Mouse (Mus musculus) intestine, embryonic 14.5 days (tissue): Measurements from ENCODE around the gene Ehbp1l1. TPM values are rescaled to one million over a fixed set of nuclear protein-coding genes. Genes with fewer than 3 reads are reported as not detected.
A peak's percentile ranks its signal among the peaks of the same experiment; 100 is the strongest.

Experiments used
- ATAC-seq: fragments of 200-750 bp; cut with Nextera tagmentation; replicated peaks from 2 replicates; pipeline ENCODE4 v1.8.0; 2017; ENCODE audit warnings: low read depth, moderate number of reproducible peaks, moderate TSS enrichment, moderate library complexity; ENCODE audit not compliant: low FRiP score, low TSS enrichment
- DNase-seq: peaks from one replicate; pipeline ENCODE4 v3.0.0-alpha.2; 2018; ENCODE audit warnings: low spot score
- H3K27ac ChIP-seq: fragments of 300-500 bp; sonication (generic); 2 replicates; pipeline ENCODE4 v1.5.1; 2014; ENCODE audit warnings: low read depth, mild to moderate bottlenecking, control low read depth
- H3K27me3 ChIP-seq: fragments of 300-500 bp; sonication (generic); replicated peaks from 2 replicates; pipeline ENCODE4 v1.6.1; 2014; ENCODE audit warnings: low read length, control low read depth; ENCODE audit not compliant: control insufficient read depth, insufficient read depth
- H3K36me3 ChIP-seq: fragments of 300-500 bp; sonication (generic); 2 replicates; pipeline ENCODE4 v1.6.1; 2014; ENCODE audit warnings: low read length, control low read depth; ENCODE audit not compliant: control insufficient read depth, insufficient read depth
- H3K4me1 ChIP-seq: fragments of 300-500 bp; sonication (generic); replicated peaks from 2 replicates; pipeline ENCODE4 v1.6.1; 2014; ENCODE audit warnings: low read length, control low read depth, mixed read lengths; ENCODE audit not compliant: control insufficient read depth, insufficient read depth
- H3K4me2 ChIP-seq: fragments of 300-500 bp; sonication (generic); 2 replicates; pipeline ENCODE4 v1.6.1; 2014; ENCODE audit warnings: low read length
- H3K4me3 ChIP-seq: fragments of 300-500 bp; sonication (generic); 2 replicates; pipeline ENCODE4 v1.5.1; 2014; ENCODE audit warnings: low read depth, low read length, control low read depth, mixed read lengths
- H3K9ac ChIP-seq: fragments of 300-500 bp; sonication (generic); 2 replicates; pipeline ENCODE4 v1.6.1; 2014; ENCODE audit warnings: mild to moderate bottlenecking, low read length
- H3K9me3 ChIP-seq: fragments of 300-500 bp; sonication (generic); 2 replicates; pipeline ENCODE4 v1.6.1; 2016; ENCODE audit warnings: low read length, control low read depth; ENCODE audit not compliant: control insufficient read depth
- WGBS: fragments of 180-500 bp; shearing (Covaris S2); extraction: QIAGEN DNeasy Blood & Tissue Kit; methylation state at CpG from one replicate; pipeline ENCODE4 v1.1.7; 2014; 5-methylcytosine and 5-hydroxymethylcytosine counted together
- microRNA-seq: library from miRNA; unstranded; fragments of <30 nt; microRNA quantifications from one replicate; pipeline ENCODE4, GENCODE M21; 2016
- polyA plus RNA-seq: library from polyadenylated mRNA; unstranded; fragments of >200 nt; fragmentation: Nextera tagmentation; extraction: Ambion mirVana; gene quantifications from 2 replicates; pipeline ENCODE4 v1.2.1, GENCODE M21; 2014

Gene Ehbp1l1
- polyA plus RNA-seq, 1 experiment from 2014 or later: 29.6 TPM

GRCm38 (mm10) chr19:5662310-5662709, 63.8 kb downstream of the Ehbp1l1 start:
- Histone ChIP-seq H3K4me2 (peak overlapping the region; percentile 60), H3K36me3 (peaks cover 52% of the 10 kb centered on the region), H3K9me3 (no peaks in the 10 kb centered on the region), H3K27ac (peak overlapping the region; percentile 76; the same call in 1 of the 2 replicates), H3K4me1 (peaks cover 15% of the 10 kb centered on the region), H3K27me3 (no peaks in the 10 kb centered on the region), H3K9ac (peak overlapping the region; percentile 46), H3K4me3 (peak overlapping the region; percentile 56)
- DNase-seq: no peak
- WGBS: 71% methylated on average over 8 of the region's 8 CpGs
- no peak for ATAC-seq

GRCm38 (mm10) chr19:5660942-5661751, 65.0 kb downstream of the Ehbp1l1 start:
- Histone ChIP-seq H3K4me3 (no peak overlapping the region), H3K9ac (no peak overlapping the region), H3K4me1 (peaks cover 15% of the 10 kb centered on the region), H3K4me2 (peak overlapping the region; percentile 26), H3K27ac (peak overlapping the region; percentile 36; the same call in 1 of the 2 replicates), H3K36me3 (peaks cover 41% of the 10 kb centered on the region), H3K27me3 (no peaks in the 10 kb centered on the region), H3K9me3 (no peaks in the 10 kb centered on the region)
- ATAC-seq (no peak), DNase-seq (no peak)
- WGBS: 81% methylated on average over 16 of the region's 16 CpGs

Small RNA genes within 50 kb of the gene (microRNA-seq; reads per million reads assigned to microRNA genes)
- gene Mir6987: 0.42 reads per million

Other genes with a start within 250 kb of the Ehbp1l1 start
- gene Mus81, start 237.9 kb downstream of the Ehbp1l1 start, polyA plus RNA-seq: 37.0 and 38.3 TPM in 2 replicates
- gene Cfl1, start 235.9 kb downstream of the Ehbp1l1 start, polyA plus RNA-seq: 2,844 and 3,105 TPM in 2 replicates
- gene 1700020D05Rik, start 222.5 kb downstream of the Ehbp1l1 start, polyA plus RNA-seq: not detected in 2 replicates
- gene Snx32, start 215.8 kb downstream of the Ehbp1l1 start, polyA plus RNA-seq: 9.4 and 10.8 TPM in 2 replicates
- 17.5 and 18.6 TPM in 2 replicates for gene Ovol1, start 165.7 kb downstream of the Ehbp1l1 start, polyA plus RNA-seq
- gene Ap5b1, start 158.3 kb downstream of the Ehbp1l1 start, polyA plus RNA-seq: 6.1 and 6.5 TPM in 2 replicates
- gene Rnaseh2c, start 124.4 kb downstream of the Ehbp1l1 start, polyA plus RNA-seq: 124 and 131 TPM in 2 replicates
- gene Kat5, start 116.1 kb downstream of the Ehbp1l1 start, polyA plus RNA-seq: 31.8 and 33.3 TPM in 2 replicates
- 46.7 and 51.2 TPM in 2 replicates for gene Rela, start 88.8 kb downstream of the Ehbp1l1 start, polyA plus RNA-seq
- gene Sipa1, start 62.6 kb downstream of the Ehbp1l1 start, polyA plus RNA-seq: 18.0 and 21.7 TPM in 2 replicates
- 23.2 and 28.8 TPM in 2 replicates for gene Map3k11, start 37.6 kb downstream of the Ehbp1l1 start, polyA plus RNA-seq
- gene Pcnx3, start 37.4 kb downstream of the Ehbp1l1 start, polyA plus RNA-seq: 27.6 and 30.8 TPM in 2 replicates
- 0.30 and 0.45 TPM in 2 replicates for gene Kcnk7, start 21.9 kb downstream of the Ehbp1l1 start, polyA plus RNA-seq
- 85.8 and 95.7 TPM in 2 replicates for gene Fam89b, start 3.3 kb upstream of the Ehbp1l1 start, polyA plus RNA-seq
- 30.1 and 36.0 TPM in 2 replicates for gene Ltbp3, start 14.6 kb upstream of the Ehbp1l1 start, polyA plus RNA-seq
- gene Scyl1, start 45.1 kb upstream of the Ehbp1l1 start, polyA plus RNA-seq: 68.8 and 69.2 TPM in 2 replicates
- gene Frmd8, start 149.0 kb upstream of the Ehbp1l1 start, polyA plus RNA-seq: 18.2 and 18.9 TPM in 2 replicates
- 2.1 and 2.5 TPM in 2 replicates for gene Slc25a45, start 151.5 kb upstream of the Ehbp1l1 start, polyA plus RNA-seq
- 2.0 and 2.1 TPM in 2 replicates for gene Tigd3, start 167.8 kb upstream of the Ehbp1l1 start, polyA plus RNA-seq
- 131 and 145 TPM in 2 replicates for gene Dpf2, start 186.7 kb upstream of the Ehbp1l1 start, polyA plus RNA-seq
- 7.0 and 9.3 TPM in 2 replicates for gene Cdc42ep2, start 198.5 kb upstream of the Ehbp1l1 start, polyA plus RNA-seq
- 84.4 and 87.9 TPM in 2 replicates for gene Pola2, start 237.9 kb upstream of the Ehbp1l1 start, polyA plus RNA-seq